Mouse (Mus musculus) forebrain, embryonic 16.5 days (tissue): Measurements from ENCODE around the gene Lifr. TPM values are rescaled to one million over a fixed set of nuclear protein-coding genes. Genes with fewer than 3 reads are reported as not detected.

ENCODE experiments used
- ATAC-seq: fragments of 200-750 bp; cut with Nextera tagmentation; 2 replicates; pipeline ENCODE4 v1.8.0; 2017; ENCODE audit warnings: mild to moderate bottlenecking, moderate library complexity
- H3K27ac ChIP-seq: fragments of 300-500 bp; sonication (generic); 2 replicates; pipeline ENCODE4 v1.5.1; 2014; ENCODE audit warnings: low read length, control low read depth
- H3K27me3 ChIP-seq: fragments of 300-500 bp; sonication (generic); replicated peaks from 2 replicates; pipeline ENCODE4 v1.6.1; 2014; ENCODE audit warnings: low read length; ENCODE audit not compliant: control insufficient read depth, insufficient read depth
- H3K36me3 ChIP-seq: fragments of 300-500 bp; sonication (generic); 2 replicates; pipeline ENCODE4 v1.6.1; 2014; ENCODE audit not compliant: control insufficient read depth, insufficient read depth
- H3K4me1 ChIP-seq: fragments of 300-500 bp; sonication (generic); replicated peaks from 2 replicates; pipeline ENCODE4 v1.6.1; 2014; ENCODE audit warnings: low read length; ENCODE audit not compliant: control insufficient read depth, insufficient read depth
- H3K4me2 ChIP-seq: fragments of 300-500 bp; sonication (generic); 2 replicates; pipeline ENCODE4 v1.6.1; 2014; ENCODE audit warnings: mild to moderate bottlenecking, low read length, control low read depth
- H3K4me3 ChIP-seq: fragments of 300-500 bp; sonication (generic); replicated peaks from 2 replicates; pipeline ENCODE4 v1.5.1; 2014; ENCODE audit warnings: mild to moderate bottlenecking, low read length, control low read depth
- H3K9ac ChIP-seq: fragments of 300-500 bp; sonication (generic); replicated peaks from 2 replicates; pipeline ENCODE4 v1.6.1; 2014; ENCODE audit warnings: low read depth, low read length, control low read depth
- H3K9me3 ChIP-seq: fragments of 300-500 bp; sonication (generic); 2 replicates; pipeline ENCODE4 v1.6.1; 2016; ENCODE audit warnings: low read length; ENCODE audit not compliant: control insufficient read depth
- WGBS: fragments of 180-500 bp; shearing (Covaris S2); extraction: QIAGEN DNeasy Blood & Tissue Kit; methylation state at CpG from one replicate; pipeline ENCODE4 v1.1.7; 2014; 5-methylcytosine and 5-hydroxymethylcytosine counted together
- polyA plus RNA-seq: library from polyadenylated mRNA; unstranded; fragments of >200 nt; fragmentation: Nextera tagmentation; extraction: Ambion mirVana; gene quantifications from 2 replicates; pipeline ENCODE4 v1.2.1, GENCODE M21; 2015

The Lifr gene
- polyA plus RNA-seq, 1 experiment from 2014 or later, result 7.4 TPM

- Histone ChIP-seq H3K4me2 (no peak overlapping the region), H3K36me3 (no peaks in the 10 kb centered on the region), H3K4me3 (no peak overlapping the region), H3K27ac (no peak overlapping the region), H3K27me3 (no peaks in the 10 kb centered on the region), H3K9ac (no peak overlapping the region), H3K9me3 (no peaks in the 10 kb centered on the region), H3K4me1 (peaks cover 42% of the 10 kb centered on the region)
- no peak for ATAC-seq
- 39% methylated on average over 3 of the region's 3 CpGs for WGBS
Measured at GRCm38 (mm10) chr15:7197652-7198445, 107.4 kb downstream of the Lifr start.

GRCm38 (mm10) chr15:7198816-7199215, 108.4 kb downstream of the Lifr start:
- peak; percentile 58 for ATAC-seq
- H3K36me3 ChIP-seq, result no peaks in the 10 kb centered on the region
- no peak overlapping the region for H3K4me3 ChIP-seq
- no peak overlapping the region for H3K27ac ChIP-seq
- peaks cover 36% of the 10 kb centered on the region for H3K4me1 ChIP-seq
- H3K9ac ChIP-seq, result no peak overlapping the region
- WGBS, result 5% methylated on average over 2 of the region's 2 CpGs
- no peaks in the 10 kb centered on the region for H3K9me3 ChIP-seq
- no peak overlapping the region for H3K4me2 ChIP-seq
- no peaks in the 10 kb centered on the region for H3K27me3 ChIP-seq

DNA sequence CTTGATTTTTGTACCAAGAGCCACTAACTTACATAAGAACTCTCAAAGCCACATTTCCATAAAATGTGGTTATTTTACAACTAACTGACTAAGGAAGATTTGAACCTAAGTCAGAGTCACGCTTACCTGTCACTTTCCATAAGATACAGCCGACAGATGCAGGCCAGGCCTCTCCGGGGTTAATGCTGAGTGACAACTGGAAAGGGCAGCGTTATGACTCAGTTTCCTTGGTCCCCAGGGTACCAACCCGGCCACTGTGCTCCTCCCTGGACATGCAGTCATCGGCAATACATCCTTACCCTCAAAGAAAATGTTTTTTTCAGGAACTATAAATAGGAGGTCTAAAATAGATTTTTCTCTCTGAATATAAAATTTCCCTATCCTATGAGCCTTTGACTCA, 109.9 kb downstream of the Lifr start:
- ATAC-seq, result no peak

DNA sequence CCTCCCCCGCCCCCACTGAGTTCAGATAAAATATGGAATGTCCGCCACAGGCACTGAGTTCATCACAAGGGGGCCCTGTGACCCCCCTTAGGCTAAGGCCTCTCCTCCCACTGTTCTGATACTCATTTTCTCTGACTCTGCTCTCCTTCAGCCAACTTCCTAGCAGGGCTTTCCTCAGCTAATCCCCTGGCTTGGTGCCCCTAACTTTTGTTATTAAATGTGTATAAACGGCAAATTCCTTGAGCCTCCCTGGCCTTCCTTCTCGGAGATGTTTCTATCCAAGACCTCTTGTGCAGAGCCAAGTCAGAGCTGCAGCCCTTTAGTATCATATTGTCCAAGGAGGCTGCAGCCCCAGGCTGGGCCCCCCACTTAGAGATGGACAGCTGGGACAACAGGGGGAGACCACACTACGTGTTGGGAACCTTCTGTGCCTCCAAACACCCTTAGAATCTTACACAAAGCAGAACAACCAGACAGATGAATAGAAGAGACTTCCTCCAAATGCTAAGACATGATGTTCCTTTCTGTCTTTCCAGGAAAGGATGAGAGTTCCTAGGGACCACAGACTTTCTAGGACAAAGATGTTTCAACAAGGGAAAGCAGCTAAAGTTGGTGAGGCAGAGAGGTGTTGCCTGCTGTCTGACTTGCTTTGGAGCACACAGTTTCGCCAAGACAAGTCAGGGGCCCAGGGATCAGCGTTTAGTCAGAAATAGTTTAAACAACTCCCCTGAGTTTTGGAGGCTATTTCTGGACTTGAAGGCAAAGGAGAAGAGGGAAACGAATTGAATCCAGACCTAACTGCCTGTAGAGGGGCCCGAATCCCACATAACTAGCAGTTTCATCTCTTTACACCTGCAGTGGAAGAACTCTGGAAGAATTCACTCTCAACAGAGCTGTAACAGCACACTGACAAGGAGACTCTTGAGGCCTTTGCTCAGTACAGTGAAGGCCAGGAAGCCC, 111.3 kb downstream of the Lifr start:
- ATAC-seq, result no peak
- Histone ChIP-seq H3K27me3 (no peaks in the 10 kb centered on the region), H3K4me2 (no peak overlapping the region), H3K9ac (no peak overlapping the region), H3K9me3 (no peaks in the 10 kb centered on the region), H3K4me1 (peaks cover 18% of the 10 kb centered on the region), H3K36me3 (no peaks in the 10 kb centered on the region), H3K4me3 (no peak overlapping the region), H3K27ac (no peak overlapping the region)
- WGBS, result 62% methylated on average over 9 of the region's 9 CpGs

More for the DNA sequence above, 109.9 kb downstream of the Lifr start:
- Histone ChIP-seq H3K4me1 (peaks cover 22% of the 10 kb centered on the region), H3K27ac (no peak overlapping the region), H3K27me3 (no peaks in the 10 kb centered on the region), H3K36me3 (no peaks in the 10 kb centered on the region), H3K9me3 (no peaks in the 10 kb centered on the region), H3K4me3 (no peak overlapping the region), H3K4me2 (no peak overlapping the region), H3K9ac (no peak overlapping the region)
- 81% methylated on average over 6 of the region's 6 CpGs for WGBS

GRCm38 (mm10) chr15:7202981-7203380, 112.6 kb downstream of the Lifr start:
- ATAC-seq, result no peak
- WGBS, result 88% methylated on average over 5 of the region's 5 CpGs
- Histone ChIP-seq H3K4me1 (peaks cover 14% of the 10 kb centered on the region), H3K27me3 (no peaks in the 10 kb centered on the region), H3K9me3 (no peaks in the 10 kb centered on the region), H3K36me3 (no peaks in the 10 kb centered on the region), H3K4me3 (no peak overlapping the region), H3K9ac (no peak overlapping the region), H3K4me2 (no peak overlapping the region), H3K27ac (no peak overlapping the region)

GRCm38 (mm10) chr15:7203606-7204330, 113.4 kb downstream of the Lifr start:
- ATAC-seq, result no peak
- no peak overlapping the region for H3K4me2 ChIP-seq
- no peak overlapping the region for H3K9ac ChIP-seq
- no peaks in the 10 kb centered on the region for H3K27me3 ChIP-seq
- peaks cover 8% of the 10 kb centered on the region for H3K4me1 ChIP-seq
- no peak overlapping the region for H3K27ac ChIP-seq
- H3K9me3 ChIP-seq, result no peaks in the 10 kb centered on the region
- H3K4me3 ChIP-seq, result no peak overlapping the region
- H3K36me3 ChIP-seq, result no peaks in the 10 kb centered on the region
- WGBS, result 80% methylated on average over 9 of the region's 9 CpGs

GRCm38 (mm10) chr15:7204917-7205316, 114.5 kb downstream of the Lifr start:
- Histone ChIP-seq H3K4me3 (no peak overlapping the region), H3K9me3 (no peaks in the 10 kb centered on the region), H3K27ac (no peak overlapping the region), H3K4me1 (0 out of 2 replicates have a peak, but pooled peaks cover 4% of the 10 kb centered on the region), H3K27me3 (no peaks in the 10 kb centered on the region), H3K4me2 (no peak overlapping the region), H3K36me3 (no peaks in the 10 kb centered on the region), H3K9ac (no peak overlapping the region)
- ATAC-seq, result no peak
- WGBS, result 58% methylated on average over 13 of the region's 13 CpGs

DNA sequence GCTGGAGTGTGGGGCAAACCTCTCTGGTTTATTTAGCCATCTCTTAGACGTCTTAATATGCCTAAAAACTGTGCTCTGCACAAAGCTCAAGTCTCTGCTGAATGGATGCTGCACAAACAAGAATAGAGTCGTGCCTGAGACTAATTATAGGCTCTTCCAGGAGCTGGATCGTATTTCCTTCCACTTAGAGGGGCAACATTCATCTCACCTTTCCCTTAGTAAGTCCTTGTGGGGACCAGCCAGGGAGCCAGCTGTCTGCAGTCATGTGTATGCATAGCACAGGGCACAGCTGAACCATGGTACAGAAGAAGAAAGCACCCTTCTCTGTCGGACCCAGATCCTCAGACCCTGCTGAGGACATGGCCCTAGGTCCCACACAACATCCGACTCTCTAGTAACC, 115.7 kb downstream of the Lifr start:
- WGBS, result 35% methylated on average over 5 of the region's 5 CpGs

DNA sequence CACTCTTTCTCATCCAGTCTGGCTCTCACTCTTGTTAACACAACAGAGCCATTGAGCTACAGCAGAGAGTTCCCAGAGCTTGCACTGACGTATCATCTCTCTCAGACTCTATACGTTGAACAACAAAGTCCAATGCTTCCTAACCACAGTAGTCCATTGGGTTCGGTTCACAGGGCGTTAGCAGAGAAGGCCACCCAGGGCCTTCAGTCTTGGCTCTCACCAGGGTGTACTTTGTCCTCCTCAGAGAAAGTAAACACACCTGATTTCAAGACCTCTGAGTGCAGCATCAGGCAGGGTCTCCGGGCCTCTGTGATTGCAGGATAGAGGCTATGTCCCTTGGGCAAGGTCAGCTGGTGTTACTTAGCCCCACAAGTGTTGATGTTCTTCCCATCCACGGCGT, 116.9 kb downstream of the Lifr start:
- no peak for ATAC-seq
- no peaks in the 10 kb centered on the region for H3K27me3 ChIP-seq
- no peaks in the 10 kb centered on the region for H3K36me3 ChIP-seq
- H3K27ac ChIP-seq, result no peak overlapping the region
- no peak overlapping the region for H3K9ac ChIP-seq
- 92% methylated on average over 7 of the region's 7 CpGs for WGBS
- no peak overlapping the region for H3K4me3 ChIP-seq
- no peaks in the 10 kb centered on the region for H3K4me1 ChIP-seq
- no peak overlapping the region for H3K4me2 ChIP-seq
- no peaks in the 10 kb centered on the region for H3K9me3 ChIP-seq

More for the DNA sequence above, 115.7 kb downstream of the Lifr start:
- Histone ChIP-seq H3K27ac (no peak overlapping the region), H3K36me3 (no peaks in the 10 kb centered on the region), H3K27me3 (no peaks in the 10 kb centered on the region), H3K9me3 (no peaks in the 10 kb centered on the region), H3K4me1 (0 out of 2 replicates have a peak, but pooled peaks cover 4% of the 10 kb centered on the region), H3K9ac (no peak overlapping the region), H3K4me3 (no peak overlapping the region), H3K4me2 (no peak overlapping the region)
- no peak for ATAC-seq
